Mouse (Mus musculus): Measurements from ENCODE around the gene Ddost. TPM values are rescaled to one million over a fixed set of nuclear protein-coding genes. Genes with fewer than 3 reads are reported as not detected.

Ddost gene
- polyA plus RNA-seq, 1 experiment from 2014 or later, result 200 TPM

- DNase-seq (ENCODE audit: low spot score), result no peak
- no peaks in the 10 kb centered on the region for H3K27me3 ChIP-seq (ENCODE audit: control insufficient read depth, insufficient read depth, low read length)
- no peaks in the 10 kb centered on the region for H3K4me1 ChIP-seq (replicated peaks; ENCODE audit: control insufficient read depth, insufficient read depth, low read length)
- no peaks in the 10 kb centered on the region for H3K9me3 ChIP-seq (ENCODE audit: control insufficient read depth, low read length)
- ATAC-seq (replicated peaks; ENCODE audit: low FRiP score), result no peak
- H3K9ac ChIP-seq (ENCODE audit: low read length), result no peak overlapping the region
- 80% methylated on average over 1 of the region's 1 CpGs for WGBS
- no peak overlapping the region for H3K27ac ChIP-seq (ENCODE audit: low read depth, low read length)
- H3K4me3 ChIP-seq (ENCODE audit: low read depth, low read length), result no peak overlapping the region
- no peak overlapping the region for H3K4me2 ChIP-seq (ENCODE audit: low read depth, low read length, severe bottlenecking)
- H3K36me3 ChIP-seq (ENCODE audit: control insufficient read depth, insufficient read depth, low read length), result no peaks in the 10 kb centered on the region
Observed at GRCm38 (mm10) chr4:138347280-138347679, 42.8 kb downstream of the Ddost start.

GRCm38 (mm10) chr4:138348716-138349115 lies 44.2 kb downstream of the Ddost start:
- ATAC-seq (replicated peaks; ENCODE audit: low FRiP score), result no peak

GRCm38 (mm10) chr4:138351821-138352220 lies 47.3 kb downstream of the Ddost start:
- H3K27ac ChIP-seq (ENCODE audit: low read depth, low read length), result no peak overlapping the region
- 92% methylated on average over 5 of the region's 5 CpGs for WGBS
- no peaks in the 10 kb centered on the region for H3K4me1 ChIP-seq (replicated peaks; ENCODE audit: control insufficient read depth, insufficient read depth, low read length)
- H3K9ac ChIP-seq (ENCODE audit: low read length), result no peak overlapping the region
- H3K4me3 ChIP-seq (ENCODE audit: low read depth, low read length), result no peak overlapping the region
- ATAC-seq (replicated peaks; ENCODE audit: low FRiP score) (no peak), DNase-seq (ENCODE audit: low spot score) (no peak)
- no peaks in the 10 kb centered on the region for H3K36me3 ChIP-seq (ENCODE audit: control insufficient read depth, insufficient read depth, low read length)
- H3K9me3 ChIP-seq (ENCODE audit: control insufficient read depth, low read length), result no peaks in the 10 kb centered on the region
- no peak overlapping the region for H3K4me2 ChIP-seq (ENCODE audit: low read depth, low read length, severe bottlenecking)
- H3K27me3 ChIP-seq (ENCODE audit: control insufficient read depth, insufficient read depth, low read length), result no peaks in the 10 kb centered on the region

More at GRCm38 (mm10) chr4:138348716-138349115, 44.2 kb downstream of the Ddost start:
- Histone ChIP-seq H3K36me3 (ENCODE audit: control insufficient read depth, insufficient read depth, low read length) (no peaks in the 10 kb centered on the region), H3K4me2 (ENCODE audit: low read depth, low read length, severe bottlenecking) (no peak overlapping the region), H3K4me3 (ENCODE audit: low read depth, low read length) (no peak overlapping the region), H3K27me3 (ENCODE audit: control insufficient read depth, insufficient read depth, low read length) (no peaks in the 10 kb centered on the region), H3K9ac (ENCODE audit: low read length) (no peak overlapping the region), H3K4me1 (replicated peaks; ENCODE audit: control insufficient read depth, insufficient read depth, low read length) (no peaks in the 10 kb centered on the region), H3K27ac (ENCODE audit: low read depth, low read length) (no peak overlapping the region), H3K9me3 (ENCODE audit: control insufficient read depth, low read length) (no peaks in the 10 kb centered on the region)
- WGBS, result 78% methylated on average over 7 of the region's 7 CpGs
- DNase-seq (ENCODE audit: low spot score), result no peak

GRCm38 (mm10) chr4:138352692-138353091 lies 48.2 kb downstream of the Ddost start:
- Histone ChIP-seq H3K4me2 (ENCODE audit: low read depth, low read length, severe bottlenecking) (no peak overlapping the region), H3K4me1 (replicated peaks; ENCODE audit: control insufficient read depth, insufficient read depth, low read length) (no peaks in the 10 kb centered on the region), H3K9me3 (ENCODE audit: control insufficient read depth, low read length) (no peaks in the 10 kb centered on the region), H3K27ac (ENCODE audit: low read depth, low read length) (no peak overlapping the region), H3K27me3 (ENCODE audit: control insufficient read depth, insufficient read depth, low read length) (no peaks in the 10 kb centered on the region), H3K4me3 (ENCODE audit: low read depth, low read length) (no peak overlapping the region), H3K9ac (ENCODE audit: low read length) (no peak overlapping the region), H3K36me3 (ENCODE audit: control insufficient read depth, insufficient read depth, low read length) (no peaks in the 10 kb centered on the region)
- 80% methylated on average over 6 of the region's 6 CpGs for WGBS
- no peak for ATAC-seq (replicated peaks; ENCODE audit: low FRiP score)
- DNase-seq (ENCODE audit: low spot score), result no peak

- Histone ChIP-seq H3K4me3 (ENCODE audit: low read depth, low read length) (no peak overlapping the region), H3K4me2 (ENCODE audit: low read depth, low read length, severe bottlenecking) (no peak overlapping the region), H3K4me1 (replicated peaks; ENCODE audit: control insufficient read depth, insufficient read depth, low read length) (no peaks in the 10 kb centered on the region), H3K36me3 (ENCODE audit: control insufficient read depth, insufficient read depth, low read length) (no peaks in the 10 kb centered on the region), H3K9me3 (ENCODE audit: control insufficient read depth, low read length) (no peaks in the 10 kb centered on the region), H3K9ac (ENCODE audit: low read length) (no peak overlapping the region), H3K27ac (ENCODE audit: low read depth, low read length) (no peak overlapping the region), H3K27me3 (ENCODE audit: control insufficient read depth, insufficient read depth, low read length) (no peaks in the 10 kb centered on the region)
- 88% methylated on average over 10 of the region's 10 CpGs for WGBS
- DNase-seq (ENCODE audit: low spot score), result no peak
- no peak for ATAC-seq (replicated peaks; ENCODE audit: low FRiP score)
Observed at GRCm38 (mm10) chr4:138353438-138354171, 49.1 kb downstream of the Ddost start.

GRCm38 (mm10) chr4:138355496-138355895 lies 51.0 kb downstream of the Ddost start:
- WGBS, result 92% methylated on average over 2 of the region's 2 CpGs
- no peak for ATAC-seq (replicated peaks; ENCODE audit: low FRiP score)
- Histone ChIP-seq H3K9me3 (ENCODE audit: control insufficient read depth, low read length) (no peaks in the 10 kb centered on the region), H3K4me1 (replicated peaks; ENCODE audit: control insufficient read depth, insufficient read depth, low read length) (no peaks in the 10 kb centered on the region), H3K27ac (ENCODE audit: low read depth, low read length) (no peak overlapping the region), H3K36me3 (ENCODE audit: control insufficient read depth, insufficient read depth, low read length) (no peaks in the 10 kb centered on the region), H3K27me3 (ENCODE audit: control insufficient read depth, insufficient read depth, low read length) (no peaks in the 10 kb centered on the region), H3K4me3 (ENCODE audit: low read depth, low read length) (no peak overlapping the region), H3K9ac (ENCODE audit: low read length) (no peak overlapping the region), H3K4me2 (ENCODE audit: low read depth, low read length, severe bottlenecking) (no peak overlapping the region)
- no peak for DNase-seq (ENCODE audit: low spot score)

- H3K9ac ChIP-seq (ENCODE audit: low read length), result no peak overlapping the region
- ATAC-seq (replicated peaks; ENCODE audit: low FRiP score) (no peak), DNase-seq (ENCODE audit: low spot score) (no peak)
- no peak overlapping the region for H3K27ac ChIP-seq (ENCODE audit: low read depth, low read length)
- no peaks in the 10 kb centered on the region for H3K36me3 ChIP-seq (ENCODE audit: control insufficient read depth, insufficient read depth, low read length)
- no peaks in the 10 kb centered on the region for H3K4me1 ChIP-seq (replicated peaks; ENCODE audit: control insufficient read depth, insufficient read depth, low read length)
- no peaks in the 10 kb centered on the region; the same call in 1 of the 2 replicates for H3K27me3 ChIP-seq (ENCODE audit: control insufficient read depth, insufficient read depth, low read length)
- H3K9me3 ChIP-seq (ENCODE audit: control insufficient read depth, low read length), result no peaks in the 10 kb centered on the region
- no peak overlapping the region for H3K4me3 ChIP-seq (ENCODE audit: low read depth, low read length)
- WGBS, result 86% methylated on average over 8 of the region's 8 CpGs
- H3K4me2 ChIP-seq (ENCODE audit: low read depth, low read length, severe bottlenecking), result no peak overlapping the region
Observed at GRCm38 (mm10) chr4:138356141-138356540, 51.6 kb downstream of the Ddost start.

GRCm38 (mm10) chr4:138356551-138356950 lies 52.0 kb downstream of the Ddost start:
- WGBS, result 96% methylated on average over 12 of the region's 12 CpGs
- ATAC-seq (replicated peaks; ENCODE audit: low FRiP score) (no peak), DNase-seq (ENCODE audit: low spot score) (no peak)
- H3K4me1 ChIP-seq (replicated peaks; ENCODE audit: control insufficient read depth, insufficient read depth, low read length), result peaks cover 3% of the 10 kb centered on the region; the same call in 1 of the 2 replicates
- no peak overlapping the region for H3K27ac ChIP-seq (ENCODE audit: low read depth, low read length)
- no peak overlapping the region for H3K4me2 ChIP-seq (ENCODE audit: low read depth, low read length, severe bottlenecking)
- H3K9me3 ChIP-seq (ENCODE audit: control insufficient read depth, low read length), result no peaks in the 10 kb centered on the region
- H3K9ac ChIP-seq (ENCODE audit: low read length), result no peak overlapping the region
- no peaks in the 10 kb centered on the region; the same call in 1 of the 2 replicates for H3K27me3 ChIP-seq (ENCODE audit: control insufficient read depth, insufficient read depth, low read length)
- no peak overlapping the region for H3K4me3 ChIP-seq (ENCODE audit: low read depth, low read length)
- no peaks in the 10 kb centered on the region for H3K36me3 ChIP-seq (ENCODE audit: control insufficient read depth, insufficient read depth, low read length)

GRCm38 (mm10) chr4:138358176-138358575 lies 53.6 kb downstream of the Ddost start:
- H3K4me1 ChIP-seq (replicated peaks; ENCODE audit: control insufficient read depth, insufficient read depth, low read length), result peaks cover 4% of the 10 kb centered on the region; the same call in 1 of the 2 replicates
- no peak overlapping the region for H3K9ac ChIP-seq (ENCODE audit: low read length)
- H3K27me3 ChIP-seq (ENCODE audit: control insufficient read depth, insufficient read depth, low read length), result no peaks in the 10 kb centered on the region; the same call in 1 of the 2 replicates
- H3K4me2 ChIP-seq (ENCODE audit: low read depth, low read length, severe bottlenecking), result no peak overlapping the region
- no peak overlapping the region for H3K27ac ChIP-seq (ENCODE audit: low read depth, low read length)
- H3K9me3 ChIP-seq (ENCODE audit: control insufficient read depth, low read length), result no peaks in the 10 kb centered on the region
- no peaks in the 10 kb centered on the region for H3K36me3 ChIP-seq (ENCODE audit: control insufficient read depth, insufficient read depth, low read length)
- no peak for DNase-seq (ENCODE audit: low spot score)
- 81% methylated on average over 3 of the region's 3 CpGs for WGBS
- no peak overlapping the region for H3K4me3 ChIP-seq (ENCODE audit: low read depth, low read length)
- no peak for ATAC-seq (replicated peaks; ENCODE audit: low FRiP score)
